ENCODE assay signal across 26 mouse cellular contexts in the genomic region with DNA sequence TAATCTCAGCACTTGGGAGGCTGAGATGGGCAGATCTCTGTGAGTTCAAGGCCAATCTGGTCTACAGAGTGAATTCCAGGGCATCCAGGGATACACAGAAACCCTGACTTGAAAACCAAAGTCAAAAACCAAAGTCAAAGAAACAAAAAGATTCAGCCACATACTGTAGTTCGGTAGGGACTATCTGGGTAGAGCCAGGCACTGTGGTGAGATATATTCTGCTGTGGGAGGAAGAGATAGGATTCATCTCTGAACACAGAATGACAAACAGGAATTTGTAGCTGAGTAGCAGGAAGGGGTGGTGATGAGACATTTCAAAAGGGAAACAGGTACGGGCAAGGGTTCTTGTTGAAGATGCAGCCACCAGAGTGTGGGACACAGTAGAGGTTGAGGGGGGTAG. TPM values are rescaled to one million over a fixed set of nuclear protein-coding genes. Genes with fewer than 3 reads are reported as not detected.
"Had no signal": no experiment of that assay in that cellular context is flagged by ENCODE, and none has a peak within 500 bp of the region (broad histone marks: within the 10 kb centered on the region; RNA-seq: fewer than 3 reads in every experiment).

No protein-coding gene starts in this region.

- H3K4me2 ChIP-seq: heart, embryonic 12.5 days; hindbrain, embryonic 13.5 days; hindbrain, embryonic 15.5 days; intestine, embryonic 15.5 days; limb, embryonic 13.5 days; limb, embryonic 15.5 days; liver, embryonic 12.5 days had no signal

- H3K27ac ChIP-seq: heart, adult 2 months; hindbrain, embryonic 13.5 days; hindbrain, embryonic 15.5 days; intestine, embryonic 15.5 days; layer of hippocampus, adult 2 months; left cerebral cortex, adult 2 months; limb, embryonic 13.5 days; limb, embryonic 15.5 days; liver, embryonic 12.5 days; liver, embryonic 14.5 days had no signal

- H3K9ac ChIP-seq: heart, embryonic 12.5 days; hindbrain, embryonic 15.5 days; intestine, embryonic 15.5 days; limb, embryonic 13.5 days; limb, embryonic 15.5 days; liver, embryonic 12.5 days; liver, embryonic 14.5 days had no signal

- ATAC-seq: inflammation-experienced regulatory T-cells, adult 6 months; intestine, embryonic 15.5 days; intestine, postnatal 0 days; liver, embryonic 12.5 days had no signal

- H3K36me3 ChIP-seq: heart, embryonic 12.5 days; hindbrain, embryonic 13.5 days; hindbrain, embryonic 15.5 days; intestine, embryonic 15.5 days; limb, embryonic 13.5 days; limb, embryonic 15.5 days; liver, embryonic 12.5 days had no signal

- DNase-seq: gastrocnemius, postnatal 14 days; gastrocnemius, postnatal 36 days; heart, adult 11 months; heart, adult 2 months; heart, postnatal 10 days; heart, postnatal 36 days had no signal

- H3K9me3 ChIP-seq: heart, embryonic 12.5 days; hindbrain, embryonic 13.5 days; hindbrain, embryonic 15.5 days; intestine, embryonic 15.5 days; limb, embryonic 13.5 days; limb, embryonic 15.5 days; liver, embryonic 12.5 days had no signal

- H3K4me3 ChIP-seq: heart, adult 2 months; heart, embryonic 12.5 days; hindbrain, embryonic 13.5 days; hindbrain, embryonic 15.5 days; intestine, embryonic 15.5 days; layer of hippocampus, adult 2 months; left cerebral cortex, adult 2 months; limb, embryonic 13.5 days; limb, embryonic 15.5 days; liver, embryonic 12.5 days had no signal

RNA-seq across cellular contexts. Expression of a gene that starts 4.7 kb away (rescaled TPM):
- total RNA-seq: gastrocnemius, adult 18-20 months; gastrocnemius, adult 8-10 months; gastrocnemius, postnatal 14 days; gastrocnemius, postnatal 36 days; heart, adult 2 months; heart, postnatal 36 days; hematopoietic stem cell, adult 5-6 weeks; liver, adult 2 months had no signal
- polyA plus RNA-seq: gonadal fat pad, adult 2 months; heart, adult 2 months; heart, embryonic 12.5 days; heart, embryonic 14.5 days; heart, embryonic 16.5 days; inflammation-experienced regulatory T-cells, adult 6 months; intestine, embryonic 15.5 days; intestine, postnatal 0 days; kidney, embryonic 14.5 days; liver, adult 2 months; liver, embryonic 12.5 days; liver, embryonic 14.5 days had no signal

RNA-seq across cellular contexts. Expression of a gene that starts 9.9 kb away (rescaled TPM):
- total RNA-seq: hematopoietic stem cell, adult 5-6 weeks had no signal

RNA-seq across cellular contexts. Expression of a gene that starts 31.1 kb away (rescaled TPM):
- total RNA-seq: hematopoietic stem cell, adult 5-6 weeks had no signal
- polyA plus RNA-seq: inflammation-experienced regulatory T-cells, adult 6 months had no signal
